Mouse (Mus musculus) kidney, postnatal 25 days (tissue): ENCODE data around the gene Dysf.

Source experiments
- DNase-seq, 2 experiments: peaks; one replicate each; pipeline ENCODE4 v3.0.0; 2021; ENCODE audit warnings: mixed read lengths in 2 of 2

Dysf gene

DNA sequence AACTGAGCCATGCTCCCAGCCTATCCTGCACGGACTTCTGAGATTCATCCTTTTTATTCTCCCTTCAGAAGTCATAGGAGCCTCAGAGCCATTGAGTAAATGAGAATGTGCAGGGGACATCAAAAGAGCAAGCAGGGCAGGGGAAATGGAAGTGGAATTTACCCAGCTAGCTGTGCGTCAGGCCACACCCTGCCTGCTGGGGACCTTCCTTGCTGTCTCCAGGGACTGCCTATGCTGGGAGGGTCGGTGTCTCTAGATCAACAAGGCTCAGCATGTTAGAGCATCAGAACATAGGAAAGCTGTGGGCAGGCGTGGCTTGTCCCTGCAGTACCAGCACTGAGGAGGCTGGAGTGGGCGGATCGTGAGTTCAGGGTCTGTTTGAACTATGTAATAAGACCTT lies 42.6 kb downstream of the Dysf start:
- peak; percentile 61 to 81 for DNase-seq

DNA sequence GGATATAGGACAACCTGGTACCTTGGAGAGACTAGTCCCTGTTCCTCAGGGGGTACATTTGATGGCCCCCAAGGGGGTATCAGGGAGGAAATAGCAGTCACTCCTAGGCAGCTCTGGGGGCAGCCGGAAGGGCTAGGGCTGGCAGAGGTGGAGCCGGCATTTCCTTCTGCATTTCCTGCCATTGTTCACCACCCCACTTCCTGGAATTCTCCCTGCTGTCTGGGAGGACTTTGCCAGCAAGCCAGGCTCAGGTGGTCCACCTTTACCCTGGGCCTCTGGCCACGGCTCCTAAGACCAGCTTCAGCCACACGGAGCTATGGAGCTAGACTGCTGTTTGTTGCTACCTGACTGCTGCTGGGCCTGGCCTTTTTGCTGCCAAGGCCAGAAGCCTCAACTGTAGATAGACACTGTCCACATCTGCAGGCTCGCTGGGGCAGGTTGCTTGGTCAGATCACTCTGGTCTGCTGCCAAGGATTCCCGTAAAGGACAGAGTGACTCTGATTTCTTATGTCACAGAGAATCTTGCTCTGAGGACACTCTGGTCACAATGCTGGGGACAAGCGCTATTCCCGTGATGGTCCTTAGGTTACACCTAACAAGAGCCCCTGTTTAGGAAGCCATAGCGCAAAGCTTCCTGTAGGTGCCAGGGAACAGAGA lies 45.6 kb downstream of the Dysf start:
- peak; percentile 51 to 82 for DNase-seq

DNA sequence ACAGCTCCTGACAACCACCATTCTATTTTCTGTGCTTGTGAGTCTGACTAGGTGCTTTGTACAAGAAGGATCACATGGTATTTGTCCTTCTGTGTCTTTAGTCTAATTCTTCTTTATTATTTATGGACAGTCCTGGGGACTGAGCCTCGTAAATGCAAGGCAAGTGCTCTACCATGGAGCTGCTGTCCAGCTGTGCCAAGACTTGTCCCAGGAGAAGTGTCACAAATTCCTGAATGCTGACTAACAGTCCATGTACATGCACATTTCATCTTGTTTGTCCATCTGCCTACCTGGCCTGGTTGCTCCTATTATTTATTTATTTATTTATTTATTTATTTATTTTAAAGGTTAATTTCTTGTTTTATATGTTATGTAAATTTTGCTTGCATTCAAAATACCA lies 47.2 kb downstream of the Dysf start:
- no peak for DNase-seq

DNA sequence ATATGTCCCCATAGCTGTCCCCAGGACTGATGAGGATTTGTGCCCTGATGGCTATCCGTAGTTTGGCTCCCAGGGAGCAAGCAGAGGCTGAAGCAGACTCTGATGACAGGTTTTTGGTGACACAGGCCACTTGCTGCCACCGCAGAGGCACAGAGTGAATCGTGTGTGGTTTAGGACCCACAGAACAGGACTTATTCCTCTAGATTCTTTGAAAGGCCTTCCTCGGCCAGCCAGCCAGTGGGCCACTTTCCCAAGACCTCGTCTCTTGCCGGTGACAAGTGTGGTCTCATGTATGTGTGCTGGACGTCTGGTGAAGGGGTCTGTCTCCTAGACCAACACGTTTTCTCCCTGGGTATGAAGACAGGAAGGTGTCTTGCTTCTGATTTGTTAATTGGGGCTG lies 48.8 kb downstream of the Dysf start:
- DNase-seq: no peak

DNA sequence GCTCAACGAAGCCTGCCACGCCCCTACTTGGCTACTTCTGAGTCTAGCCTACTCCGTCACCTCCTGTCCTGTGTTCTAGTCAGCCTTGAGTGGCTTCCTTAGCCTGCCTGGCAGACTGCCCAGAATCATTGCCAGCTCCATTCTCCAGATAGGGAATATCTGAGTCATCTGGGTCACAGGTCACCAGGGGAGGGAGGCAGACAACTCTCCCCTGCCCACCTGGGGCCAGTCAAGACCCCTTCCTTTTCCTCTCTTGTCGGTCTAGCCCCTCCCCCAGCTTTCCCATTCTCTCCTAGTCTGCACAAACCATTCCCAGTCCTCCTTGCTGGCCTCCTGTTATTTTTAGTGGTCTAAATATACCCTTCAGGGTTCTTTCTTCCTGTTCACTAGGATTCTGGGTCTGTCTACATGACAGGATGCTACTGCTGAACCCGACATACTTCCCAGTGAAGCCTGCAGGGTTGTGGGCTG lies 50.3 kb downstream of the Dysf start:
- DNase-seq: peak; percentile 88 to 89

DNA sequence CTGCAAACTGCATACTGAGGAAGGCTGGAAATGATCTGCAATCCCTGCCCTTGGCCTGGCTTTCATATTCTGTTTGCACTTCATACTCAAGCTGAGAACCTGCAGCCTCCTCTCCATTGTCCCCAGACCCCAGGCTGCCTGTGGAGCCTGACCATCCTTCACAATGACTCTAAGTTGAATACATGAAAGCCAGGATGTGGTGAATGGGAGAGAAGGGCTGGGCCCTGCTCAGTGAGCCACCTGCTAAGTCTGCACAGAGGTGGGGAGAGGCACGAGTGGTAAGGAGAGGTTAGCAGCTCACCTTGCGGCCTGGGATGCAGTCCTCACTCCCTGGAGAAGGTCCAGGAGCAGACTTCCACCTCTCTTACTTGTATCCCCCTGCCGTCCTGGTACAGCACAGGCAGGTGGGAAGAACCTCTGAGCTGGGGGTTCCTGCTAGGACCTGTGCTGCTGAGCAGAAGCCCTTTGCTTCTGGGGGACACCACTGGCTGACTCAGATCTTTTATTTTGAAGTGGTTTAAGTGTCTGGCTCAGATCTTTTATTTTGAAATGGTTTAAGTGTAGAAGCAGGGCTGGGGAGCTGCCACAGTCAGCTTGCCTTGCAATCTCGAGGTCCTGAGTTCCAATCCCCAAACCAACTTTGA lies 51.5 kb downstream of the Dysf start:
- no peak for DNase-seq

DNA sequence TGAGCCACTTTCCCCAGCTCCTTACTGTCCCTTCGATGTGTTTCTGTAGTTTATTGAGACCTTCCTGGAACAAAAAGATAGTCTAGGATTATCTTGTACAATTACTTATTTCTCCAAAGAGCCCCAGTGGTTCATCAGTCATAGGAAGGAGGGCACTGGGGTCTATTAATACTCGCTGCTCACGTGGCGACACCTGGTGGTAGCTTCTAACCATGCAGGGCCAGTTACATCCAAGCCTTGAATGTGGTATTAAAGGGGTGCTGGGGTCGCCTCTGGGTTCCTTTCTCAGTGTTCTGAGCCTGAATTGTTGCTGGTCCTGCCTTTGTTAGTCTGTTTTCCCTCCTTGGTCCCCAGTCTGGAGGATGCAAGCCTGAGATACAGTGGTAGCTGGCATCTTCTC lies 52.9 kb downstream of the Dysf start:
- DNase-seq: peak; percentile 59 to 85

DNA sequence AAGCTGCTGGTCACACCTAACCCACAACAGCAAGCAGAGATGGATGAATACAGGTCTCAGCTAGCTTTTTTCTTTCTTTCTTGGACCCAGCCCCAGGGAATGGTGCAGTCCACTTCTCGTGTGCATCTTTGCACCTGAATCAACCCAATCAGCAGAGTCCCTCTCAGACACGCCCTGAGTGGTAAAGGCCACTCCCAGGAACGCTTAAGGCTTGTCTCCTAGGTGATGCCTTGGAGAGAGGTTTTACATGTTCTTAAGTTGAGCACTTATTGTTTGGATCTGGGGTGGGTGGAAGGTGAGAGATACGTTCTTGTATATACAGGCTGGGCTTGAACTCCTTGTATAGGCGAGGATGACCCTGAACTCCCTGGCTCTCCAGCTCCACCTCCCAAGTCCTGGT lies 54.2 kb downstream of the Dysf start:
- no peak for DNase-seq

DNA sequence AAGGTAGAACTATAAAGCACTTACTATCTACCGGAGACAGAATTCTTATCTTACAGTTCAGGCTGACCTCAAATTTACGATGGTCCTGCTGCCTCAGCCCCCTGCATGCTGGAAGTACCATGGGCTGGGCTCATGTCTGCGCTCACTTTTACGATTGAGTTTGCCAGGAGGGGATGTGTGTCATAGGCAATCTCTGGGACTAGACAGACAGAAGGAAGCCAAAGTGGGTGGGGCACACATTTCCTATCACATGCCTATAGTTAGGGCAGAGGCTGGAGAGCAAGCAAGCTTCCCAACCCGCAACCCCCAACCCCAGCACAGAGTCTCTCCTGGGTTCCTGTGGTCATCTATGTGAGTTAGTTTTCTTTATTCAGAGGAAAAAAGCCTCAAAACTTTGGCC lies 59.8 kb downstream of the Dysf start:
- peak; percentile 29 to 55 for DNase-seq

DNA sequence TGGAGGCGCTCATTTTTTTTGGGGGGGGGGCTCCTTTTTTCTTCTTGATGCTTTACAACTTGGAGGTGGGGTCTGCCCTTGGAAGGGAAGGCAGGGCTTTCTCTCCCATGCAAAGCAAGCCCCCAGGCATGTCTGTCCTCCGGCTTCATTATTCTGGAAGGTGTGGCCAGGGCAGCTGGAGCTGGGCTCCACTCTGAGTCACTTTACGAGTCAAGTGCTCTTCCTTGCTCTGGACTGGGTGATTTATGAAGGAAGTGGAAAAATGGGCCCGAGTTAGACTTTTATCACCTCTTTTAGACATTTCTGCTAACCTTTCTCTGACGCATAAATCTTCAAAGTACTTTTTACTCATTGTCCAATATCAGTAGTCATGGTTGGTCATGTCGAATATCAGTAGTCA lies 61.9 kb downstream of the Dysf start:
- no peak for DNase-seq

DNA sequence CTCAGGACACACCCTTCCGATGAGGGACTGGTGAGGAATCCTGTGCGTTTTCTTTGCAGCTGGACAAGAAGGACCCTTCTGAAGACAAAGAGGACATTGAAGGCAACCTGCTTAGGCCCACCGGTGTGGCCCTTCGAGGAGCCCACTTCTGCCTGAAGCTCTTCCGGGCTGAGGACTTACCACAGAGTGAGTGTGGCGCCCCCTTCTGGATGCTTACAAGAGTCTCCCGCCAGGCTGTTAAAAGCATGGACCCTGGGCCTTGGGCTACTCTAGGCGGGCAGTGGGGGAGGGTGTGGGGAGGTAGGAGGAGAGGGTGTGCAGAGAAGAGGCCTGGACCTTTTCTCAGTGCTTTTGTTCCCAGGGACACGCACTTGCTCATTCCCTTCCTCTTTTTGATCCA lies 64.2 kb downstream of the Dysf start:
- DNase-seq: peak in 1 of 2 experiments; percentile 55

DNA sequence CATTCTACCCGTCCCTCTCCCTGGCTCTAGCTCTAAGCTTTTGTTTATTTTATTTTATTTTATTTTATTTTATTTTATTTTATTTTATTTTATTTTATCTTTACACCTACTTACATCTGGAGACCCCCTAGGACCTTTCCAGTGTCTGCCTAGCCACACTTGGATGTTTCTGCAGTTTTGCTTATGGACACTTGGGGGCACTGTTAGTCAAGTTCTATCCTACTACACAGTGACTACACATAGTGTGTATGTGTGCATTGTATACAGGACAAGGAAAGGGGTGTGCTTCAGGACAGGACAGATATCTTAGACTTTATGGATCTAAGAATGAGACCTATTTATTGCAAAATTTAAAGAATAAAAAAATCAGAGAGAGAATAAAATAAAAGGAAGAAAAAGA lies 69.8 kb downstream of the Dysf start:
- DNase-seq: no peak

DNA sequence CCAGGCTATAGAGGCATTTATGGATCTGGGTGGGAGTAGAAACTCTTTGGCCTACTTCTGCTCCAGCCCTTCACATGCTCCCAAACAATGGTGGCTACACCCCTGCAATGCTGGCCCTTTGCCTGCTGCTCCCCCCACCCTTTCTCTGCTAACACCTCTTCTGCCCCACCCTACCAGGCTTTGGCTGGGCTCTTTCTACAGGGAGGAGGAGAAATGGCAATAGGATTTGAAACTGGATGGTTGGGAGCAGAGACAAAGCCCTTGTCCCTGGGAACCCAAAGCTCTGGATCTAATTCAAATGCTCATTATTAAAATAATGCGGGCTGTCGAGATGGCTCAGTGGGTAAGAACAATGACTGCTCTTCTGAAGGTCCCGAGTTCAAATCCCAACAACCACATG lies 72.2 kb downstream of the Dysf start:
- DNase-seq: no peak

DNA sequence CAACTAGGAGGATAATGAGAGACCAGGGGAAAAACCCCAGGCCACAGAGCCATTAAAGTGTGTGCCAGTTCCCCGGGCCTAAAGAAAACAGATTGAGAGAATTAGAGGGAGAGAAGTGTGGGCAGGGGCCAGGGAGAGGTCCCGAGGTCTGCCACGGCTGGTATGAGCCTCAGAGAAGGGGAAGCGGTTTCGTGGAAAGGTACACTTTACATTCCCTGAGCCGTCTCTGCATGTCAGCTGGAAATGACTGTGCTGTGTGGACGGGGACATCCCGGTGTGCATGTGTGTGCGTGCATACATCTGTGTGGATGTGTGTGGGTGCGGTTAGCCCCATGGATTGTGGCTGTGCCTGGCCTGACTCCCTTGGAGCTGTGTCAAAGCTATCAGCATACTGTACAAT lies 76.4 kb downstream of the Dysf start:
- no peak for DNase-seq

DNA sequence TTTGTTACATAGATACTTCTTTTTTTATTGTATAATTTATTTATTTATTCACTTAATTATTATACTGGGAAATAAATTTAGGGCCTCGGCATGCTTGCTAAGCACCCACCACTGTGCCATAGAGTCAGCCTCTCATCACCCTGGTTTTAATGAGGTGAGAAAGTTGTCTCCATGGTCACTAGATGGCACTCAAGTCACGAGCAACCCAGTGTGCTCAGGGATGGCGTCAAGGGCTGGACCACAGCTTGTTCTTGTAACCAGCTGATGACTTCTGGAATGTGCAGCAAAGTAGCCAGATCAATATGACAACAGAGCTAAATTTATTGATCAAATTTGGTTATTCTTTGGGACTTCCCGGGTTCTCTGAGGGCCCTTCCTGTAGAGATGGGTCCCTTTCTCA lies 85.1 kb downstream of the Dysf start:
- peak; percentile 47 to 53 for DNase-seq

DNA sequence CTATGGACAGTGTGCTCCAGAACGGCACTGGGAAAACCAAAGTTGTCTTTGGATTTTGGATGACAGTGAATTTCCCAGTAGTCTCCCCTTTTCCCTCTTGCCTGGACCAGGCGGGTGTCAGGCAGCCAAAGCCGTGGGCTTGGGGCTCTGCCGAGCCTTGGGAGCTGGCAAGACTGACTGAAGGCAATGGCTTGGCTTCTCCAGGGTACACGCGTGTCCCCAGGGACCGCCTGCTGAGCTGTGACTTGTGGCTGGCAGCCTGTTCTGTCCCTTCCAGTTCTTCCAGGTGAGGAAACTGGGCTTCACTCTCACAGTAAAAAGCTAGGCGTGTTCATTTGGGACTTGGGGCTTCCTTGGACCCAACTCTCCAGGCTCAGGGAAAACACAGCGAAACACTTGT lies 86.1 kb downstream of the Dysf start:
- no peak for DNase-seq

DNA sequence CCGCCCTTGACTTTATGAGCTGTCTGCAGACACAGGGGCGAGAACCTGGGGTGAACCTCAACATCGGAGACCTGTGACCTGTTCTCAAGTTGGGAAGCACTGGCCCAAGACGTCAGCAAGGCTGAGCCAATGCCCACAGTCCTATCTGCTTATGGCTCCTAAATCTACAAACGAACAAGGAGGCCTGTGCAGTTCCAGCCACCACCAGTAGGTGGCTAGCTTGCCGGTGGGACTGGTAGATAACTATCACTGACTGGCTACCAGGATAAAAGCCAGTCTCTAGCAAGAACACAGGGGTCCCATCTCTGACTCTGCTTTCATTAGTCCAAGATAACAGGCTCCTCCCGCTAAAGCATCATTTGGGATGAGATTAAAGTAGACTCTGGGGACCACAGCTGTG lies 86.6 kb downstream of the Dysf start:
- DNase-seq: peak; percentile 76 to 85

DNA sequence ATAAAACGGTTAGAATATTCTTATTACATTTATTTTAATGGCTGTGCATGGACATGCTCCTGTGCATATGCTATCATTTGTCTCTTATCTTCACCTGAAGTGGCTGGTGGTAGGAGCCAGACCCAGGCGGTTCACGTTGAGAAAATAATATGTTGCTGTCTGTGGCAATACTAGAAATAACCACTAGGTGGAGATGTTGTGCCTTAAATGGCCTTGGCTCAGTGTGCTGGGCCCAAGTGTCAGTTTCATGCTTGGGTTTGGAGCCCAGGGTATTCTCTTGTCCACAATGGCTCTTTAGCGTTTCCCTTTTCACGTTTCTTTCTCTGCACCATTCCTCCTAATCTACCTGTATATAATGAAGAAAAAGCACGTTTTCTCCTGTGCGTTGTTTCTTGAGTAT lies 87.5 kb downstream of the Dysf start:
- peak in 1 of 2 experiments; percentile 76 for DNase-seq

DNA sequence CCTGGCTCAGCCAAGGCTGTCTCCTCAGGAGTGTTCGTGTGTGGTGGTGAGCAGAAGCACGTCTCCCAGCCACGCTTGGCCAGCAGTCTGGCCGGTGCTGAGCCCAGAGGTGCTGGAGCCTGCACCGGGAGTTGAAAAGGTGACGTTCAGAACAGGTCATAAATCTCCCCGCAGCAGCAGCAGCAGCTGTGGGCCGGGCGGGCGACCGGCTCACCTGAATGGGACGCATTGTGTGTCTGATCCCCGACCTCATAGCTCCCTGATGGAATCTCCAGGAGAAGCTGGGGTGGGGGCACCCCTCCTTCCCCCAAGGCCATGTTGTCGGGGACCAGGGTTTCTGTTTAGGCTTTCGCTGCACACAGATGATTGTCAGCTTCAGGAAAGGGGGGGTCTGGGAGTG lies 93.6 kb downstream of the Dysf start:
- no peak for DNase-seq

DNA sequence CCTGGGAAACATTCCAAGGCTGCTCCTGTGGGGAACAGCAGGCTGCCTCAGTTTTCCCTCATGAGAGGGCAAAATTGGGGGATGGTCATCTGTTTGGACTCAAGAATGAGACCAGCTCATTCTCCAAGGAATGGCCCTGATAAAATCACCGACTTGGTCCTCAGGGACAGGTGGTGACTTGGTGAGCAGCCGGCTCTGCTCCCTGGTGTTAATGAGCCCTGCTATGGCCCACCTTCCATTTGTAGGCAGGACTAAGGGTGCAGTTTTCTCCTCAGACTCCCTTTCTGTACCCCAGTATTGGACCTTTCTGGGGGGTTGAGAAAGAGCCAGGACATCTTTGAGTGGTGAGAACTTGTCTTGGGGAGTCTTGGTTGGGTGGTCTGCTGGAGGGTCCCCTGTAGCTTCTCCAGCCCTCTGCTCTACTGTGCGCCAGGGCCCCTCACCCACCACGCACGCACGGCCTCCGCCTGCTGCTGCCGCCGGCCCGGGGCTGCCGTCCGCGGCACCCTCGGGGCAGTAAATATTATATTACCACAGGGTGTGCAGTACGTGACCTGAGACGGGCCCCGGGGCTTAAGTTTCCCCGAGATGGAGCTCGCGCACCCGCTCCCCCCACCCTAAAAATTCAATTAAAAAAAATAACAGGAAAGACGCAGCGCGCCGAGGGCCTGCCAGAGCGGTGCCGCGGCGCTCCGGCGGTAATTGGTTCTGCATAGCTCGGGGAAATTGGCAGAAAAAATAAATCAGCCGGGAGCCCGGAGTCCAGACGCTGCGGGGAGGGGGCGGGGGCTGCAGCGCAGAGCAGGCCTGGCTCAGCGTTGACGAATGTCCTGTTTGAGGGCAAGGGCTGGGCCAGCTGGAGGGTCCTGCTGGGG lies 97.0 kb downstream of the Dysf start:
- peak; percentile 13 to 49 for DNase-seq

DNA sequence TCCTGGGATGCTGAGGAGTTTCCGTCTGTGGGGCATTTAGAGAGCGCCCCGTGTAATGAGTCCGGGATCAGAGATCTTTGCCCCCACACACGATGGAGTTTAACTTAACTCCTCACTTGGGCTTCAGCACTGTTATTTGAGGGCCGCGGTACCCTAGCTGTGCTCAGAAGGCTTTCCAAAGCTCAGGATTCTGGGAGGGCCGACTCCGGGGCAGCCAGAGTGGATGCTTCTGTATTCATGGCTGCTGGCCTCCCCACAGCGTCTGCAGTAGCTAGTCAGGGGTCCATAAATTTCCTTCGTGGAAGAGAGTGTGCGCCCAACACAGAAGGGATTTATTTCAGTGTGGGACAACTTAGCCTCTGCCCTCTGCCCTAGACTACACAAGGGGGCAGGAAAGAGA lies 97.7 kb downstream of the Dysf start:
- no peak for DNase-seq

DNA sequence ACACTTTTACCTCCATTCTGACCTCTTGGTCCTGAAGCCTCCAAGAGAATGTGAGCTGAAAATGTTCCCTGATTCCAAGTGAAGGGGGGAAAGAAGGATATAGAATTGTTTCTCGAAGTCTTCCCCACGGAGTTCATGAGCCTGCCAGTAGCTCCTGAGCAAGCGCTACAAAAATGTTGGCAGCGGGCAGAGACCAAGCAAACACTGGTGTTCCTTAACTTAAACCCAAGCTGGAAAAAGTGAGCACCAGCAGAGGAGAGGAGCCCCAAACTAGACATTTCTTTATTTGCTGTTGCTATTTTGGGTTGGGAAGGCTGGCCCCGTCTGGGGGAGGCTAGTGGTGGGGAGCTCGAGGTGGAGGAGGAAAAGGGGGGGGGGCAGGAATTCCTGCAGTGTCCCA lies 102.0 kb downstream of the Dysf start:
- DNase-seq: no peak

DNA sequence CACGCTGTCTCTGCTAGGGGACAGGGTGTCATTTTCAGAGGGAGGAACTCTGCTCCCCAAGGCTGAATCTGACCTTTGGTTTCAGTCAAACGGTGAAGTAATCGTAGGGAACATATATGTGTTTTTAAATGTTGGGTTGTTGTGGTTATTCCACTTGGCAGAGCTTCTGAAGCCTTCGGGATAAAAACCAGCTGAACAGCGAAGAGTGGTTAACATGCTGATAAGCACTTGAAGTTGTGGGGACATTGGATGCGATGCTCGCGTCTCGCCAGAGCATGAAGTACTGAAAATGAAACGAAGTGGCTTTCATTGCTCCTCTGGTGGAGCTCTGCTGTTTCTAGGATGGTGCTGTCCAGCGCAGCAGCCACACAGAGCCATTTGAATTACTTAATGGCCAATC lies 102.7 kb downstream of the Dysf start:
- no peak for DNase-seq
